Mouse (Mus musculus) B cell, adult 62 days (primary cell): Measurements from ENCODE around the gene Alpi. TPM values are rescaled to one million over a fixed set of nuclear protein-coding genes. Genes with fewer than 3 reads are reported as not detected.

ENCODE experiments used
- total RNA-seq: library from RNA; stranded (reverse); gene quantifications from 4 replicates; pipeline ENCODE4 v1.2.4, GENCODE M21; 2023

The Alpi gene
- not detected in 4 replicates for total RNA-seq

GRCm38 (mm10) chr1:87101411-87101810 lies at the start of gene Alpi:
Alpi (minus strand) TSS chr1:87101606.

GRCm38 (mm10) chr1:87124673-87125072 lies 23.3 kb upstream of the Alpi start, which contains the start of gene Akp3:
Akp3 (plus strand) TSS chr1:87124973.

GRCm38 (mm10) chr1:87089828-87090227 lies 11.6 kb downstream of the Alpi start, which contains the start of gene Alppl2:
Alppl2 (minus strand) TSS chr1:87089928.

Other genes with a start within 250 kb of the Alpi start
- gene Alppl2, start 11.7 kb downstream of the Alpi start, total RNA-seq, result not detected in 4 replicates
- gene Akp3, start 23.4 kb upstream of the Alpi start, total RNA-seq, result not detected in 4 replicates
- 0.40 TPM in 1 of 4 replicates, not detected in the others for gene Ecel1, start 54.9 kb upstream of the Alpi start, total RNA-seq
- not detected in 4 replicates for gene Prss56, start 81.7 kb upstream of the Alpi start, total RNA-seq
- gene Chrnd, start 89.0 kb upstream of the Alpi start, total RNA-seq, result not detected in 4 replicates
- gene Chrng, start 103.1 kb upstream of the Alpi start, total RNA-seq, result not detected in 4 replicates
- gene Eif4e2, start 112.3 kb upstream of the Alpi start, total RNA-seq, result 112 to 124 TPM (median 117 TPM) in 4 replicates
- gene Efhd1, start 162.8 kb upstream of the Alpi start, total RNA-seq, result 0.46 TPM in 1 of 4 replicates, not detected in the others
- 112 to 143 TPM (median 127 TPM) in 4 replicates for gene Gigyf2, start 225.4 kb upstream of the Alpi start, total RNA-seq